Mouse (Mus musculus) hindbrain, postnatal 0 days (tissue): ENCODE measurements around the gene Il1r1. TPM values are rescaled to one million over a fixed set of nuclear protein-coding genes. Genes with fewer than 3 reads are reported as not detected.

Experiments used
- ATAC-seq: fragments of 200-750 bp; cut with Nextera tagmentation; 2 replicates; pipeline ENCODE4 v1.8.0; 2017; ENCODE audit warnings: mild to moderate bottlenecking, moderate TSS enrichment, moderate library complexity
- DNase-seq: peaks from one replicate; pipeline ENCODE4 v3.0.0-alpha.2; 2015; ENCODE audit warnings: low spot score
- H3K27ac ChIP-seq: fragments of 300-500 bp; sonication (generic); 2 replicates; pipeline ENCODE4 v1.5.1; 2014; ENCODE audit warnings: mild to moderate bottlenecking
- H3K27me3 ChIP-seq: fragments of 300-500 bp; sonication (generic); 2 replicates; pipeline ENCODE4 v1.6.1; 2014; ENCODE audit warnings: low read length, mixed read lengths; ENCODE audit not compliant: insufficient read depth
- H3K36me3 ChIP-seq: fragments of 300-500 bp; sonication (generic); 2 replicates; pipeline ENCODE4 v1.6.1; 2014; ENCODE audit warnings: low read length, mixed read lengths; ENCODE audit not compliant: insufficient read depth
- H3K4me1 ChIP-seq: fragments of 300-500 bp; sonication (generic); 2 replicates; pipeline ENCODE4 v1.6.1; 2014; ENCODE audit warnings: antibody characterized with exemption, low read length, mixed read lengths; ENCODE audit not compliant: insufficient read depth
- H3K4me2 ChIP-seq: fragments of 300-500 bp; sonication (generic); 2 replicates; pipeline ENCODE4 v1.6.1; 2014; ENCODE audit warnings: low read depth, mild to moderate bottlenecking, low read length, moderate library complexity, mixed read lengths
- H3K4me3 ChIP-seq: fragments of 300-500 bp; sonication (generic); 2 replicates; pipeline ENCODE4 v1.5.1; 2014; ENCODE audit warnings: low read length
- H3K9ac ChIP-seq: fragments of 300-500 bp; sonication (generic); replicated peaks from 2 replicates; pipeline ENCODE4 v1.6.1; 2014; ENCODE audit warnings: mild to moderate bottlenecking, low read length, moderate library complexity, mixed read lengths
- H3K9me3 ChIP-seq: fragments of 300-500 bp; sonication (generic); 2 replicates; pipeline ENCODE4 v1.6.1; 2016; ENCODE audit warnings: low read length, mixed read lengths
- CTCF ChIP-seq: IDR thresholded peaks from 2 replicates; pipeline ENCODE4 v1.5.1; 2016; ENCODE audit warnings: antibody characterized with exemption, control low read depth, low read depth
- WGBS: fragments of 180-500 bp; shearing (Covaris S2); extraction: QIAGEN DNeasy Blood & Tissue Kit; methylation state at CpG from one replicate; pipeline ENCODE4 v1.1.7; 2014; 5-methylcytosine and 5-hydroxymethylcytosine counted together
- polyA plus RNA-seq: library from polyadenylated mRNA; unstranded; fragments of >200 nt; fragmentation: Nextera tagmentation; extraction: Ambion mirVana; gene quantifications from 2 replicates; pipeline ENCODE4 v1.2.1, GENCODE M21; 2015
- total RNA-seq: library from RNA; depleted of rRNA; stranded (reverse); fragments of >200 nt; gene quantifications from 2 replicates; pipeline ENCODE4 v1.2.3, GENCODE M21; 2014

The Il1r1 gene
- total and polyA plus RNA-seq, 2 experiments from 2014 or later, result 0.63 to 0.78 TPM

DNA sequence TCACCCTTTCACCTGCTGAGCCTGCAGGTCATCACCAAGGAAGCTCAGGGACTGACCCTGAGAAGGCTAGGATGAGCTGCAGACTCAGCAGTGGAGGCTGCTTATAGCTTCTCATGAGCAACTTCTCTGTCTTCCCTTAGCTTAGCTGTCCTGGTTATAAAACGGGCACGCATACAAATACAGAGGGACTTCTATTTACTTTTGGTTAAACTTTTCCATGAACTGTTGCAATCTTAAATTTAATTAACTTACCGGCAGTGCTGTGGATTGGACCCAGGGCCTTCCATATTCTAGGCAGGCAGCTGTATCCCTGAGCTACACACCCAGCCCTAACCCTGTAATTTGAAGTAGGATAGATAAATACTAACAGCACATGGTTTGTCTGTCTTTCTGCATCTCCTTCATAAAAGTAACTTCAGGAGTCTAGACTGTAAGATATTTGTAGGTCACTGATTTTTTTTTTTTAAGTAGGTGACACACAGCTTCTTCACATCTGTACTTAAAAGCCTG is 4.9 kb downstream of the Il1r1 start:
- Histone ChIP-seq H3K27ac (no peak overlapping the region), H3K9ac (no peak overlapping the region), H3K4me1 (no peaks in the 10 kb centered on the region), H3K4me3 (no peak overlapping the region), H3K4me2 (no peak overlapping the region), H3K27me3 (no peaks in the 10 kb centered on the region), H3K36me3 (no peaks in the 10 kb centered on the region), H3K9me3 (no peaks in the 10 kb centered on the region)
- WGBS, result 91% methylated on average over 3 of the region's 3 CpGs
- no peak for TF ChIP-seq CTCF
- DNase-seq (no peak), ATAC-seq (no peak)

DNA sequence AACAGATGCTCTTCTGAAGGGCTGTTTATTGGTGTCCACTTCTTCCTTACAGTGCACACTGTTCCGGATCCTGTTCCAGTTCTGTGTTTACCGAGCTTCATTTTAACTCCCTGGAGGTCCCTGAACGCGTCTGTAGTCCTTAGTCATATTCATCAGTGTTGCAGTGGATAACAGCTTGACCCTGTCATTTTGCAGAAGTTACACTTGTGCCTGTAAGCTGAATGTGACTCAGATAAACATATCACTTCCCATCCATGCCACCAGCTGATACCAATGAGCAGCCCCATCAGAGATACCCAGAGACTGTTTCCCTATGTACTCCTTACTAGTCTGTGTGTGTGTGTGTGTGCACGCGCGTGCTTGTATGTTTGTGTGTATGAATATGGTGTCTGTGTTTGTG is 5.5 kb downstream of the Il1r1 start:
- DNase-seq (no peak), ATAC-seq (no peak)
- no peak overlapping the region for H3K9ac ChIP-seq
- no peaks in the 10 kb centered on the region for H3K36me3 ChIP-seq
- no peak overlapping the region for H3K4me3 ChIP-seq
- no peak for TF ChIP-seq CTCF
- H3K27me3 ChIP-seq, result no peaks in the 10 kb centered on the region
- no peaks in the 10 kb centered on the region for H3K4me1 ChIP-seq
- H3K4me2 ChIP-seq, result no peak overlapping the region
- H3K9me3 ChIP-seq, result no peaks in the 10 kb centered on the region
- no peak overlapping the region for H3K27ac ChIP-seq
- WGBS, result 83% methylated on average over 7 of the region's 7 CpGs

DNA sequence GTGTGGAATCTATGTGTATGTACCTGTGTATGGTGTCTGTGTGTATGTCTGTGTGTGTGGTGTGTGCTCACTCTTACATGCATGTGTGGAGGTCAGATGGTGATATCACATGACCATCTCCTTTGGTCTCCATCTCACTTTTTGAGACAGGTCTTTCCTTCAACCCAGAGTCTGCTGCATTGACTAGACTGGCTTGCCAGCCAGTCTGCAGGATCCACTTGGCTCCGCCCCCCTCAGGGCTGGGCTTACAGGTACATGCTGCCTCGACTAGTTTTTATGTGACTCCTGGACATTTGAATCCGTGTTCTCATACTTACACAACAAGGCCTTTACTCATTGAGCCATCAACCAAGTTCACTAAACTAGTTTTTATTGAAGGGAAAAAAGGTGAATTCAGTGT is 6.2 kb downstream of the Il1r1 start:
- Histone ChIP-seq H3K27ac (no peak overlapping the region), H3K36me3 (no peaks in the 10 kb centered on the region), H3K9ac (no peak overlapping the region), H3K4me1 (no peaks in the 10 kb centered on the region), H3K4me3 (no peak overlapping the region), H3K27me3 (no peaks in the 10 kb centered on the region), H3K9me3 (no peaks in the 10 kb centered on the region), H3K4me2 (no peak overlapping the region)
- DNase-seq (no peak), ATAC-seq (no peak)
- TF ChIP-seq CTCF, result no peak
- WGBS, result 90% methylated on average over 3 of the region's 3 CpGs

DNA sequence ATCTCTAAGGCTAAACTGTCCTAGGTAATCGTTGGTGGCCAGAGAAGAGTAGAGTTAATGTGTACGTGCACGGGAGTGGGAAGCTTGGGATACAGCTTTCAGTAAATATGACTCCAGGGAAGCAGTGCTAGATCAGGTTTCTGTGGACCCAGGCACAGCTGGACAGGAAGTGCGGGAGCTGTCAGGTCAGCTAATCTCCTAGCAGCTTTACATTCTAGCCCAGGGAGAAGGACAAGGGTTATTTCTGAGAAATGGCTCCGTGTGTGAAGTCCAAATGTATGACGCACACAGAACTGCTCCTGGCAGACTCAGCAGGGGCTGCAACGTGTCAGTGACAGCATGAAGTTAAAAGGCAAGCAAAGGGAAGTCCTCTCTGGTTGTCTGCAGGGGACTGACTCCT is 8.3 kb downstream of the Il1r1 start:
- Histone ChIP-seq H3K9me3 (no peaks in the 10 kb centered on the region), H3K27ac (no peak overlapping the region), H3K36me3 (no peaks in the 10 kb centered on the region), H3K9ac (no peak overlapping the region), H3K27me3 (no peaks in the 10 kb centered on the region), H3K4me1 (no peaks in the 10 kb centered on the region), H3K4me2 (no peak overlapping the region), H3K4me3 (no peak overlapping the region)
- no peak for TF ChIP-seq CTCF
- DNase-seq (no peak), ATAC-seq (no peak)
- WGBS, result 64% methylated on average over 7 of the region's 7 CpGs

DNA sequence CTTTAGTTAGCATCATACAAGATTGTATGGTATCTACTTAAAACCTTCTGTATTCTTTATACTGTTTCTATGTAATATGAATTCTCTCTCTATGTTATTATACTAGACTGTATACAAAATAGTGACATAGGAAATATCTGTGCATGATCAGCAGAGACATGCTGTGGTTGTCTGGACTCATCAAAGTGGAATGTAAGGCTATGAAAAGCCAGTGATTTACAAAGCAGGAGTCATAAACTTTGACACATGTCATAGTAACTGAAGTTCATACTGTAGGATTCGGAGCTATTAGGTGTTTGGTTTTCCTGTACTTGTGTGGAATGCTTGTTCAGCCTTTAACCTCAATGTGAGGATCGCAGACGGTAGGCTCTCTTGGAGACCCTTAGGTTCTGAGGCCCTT is 8.7 kb downstream of the Il1r1 start:
- 77% methylated on average over 3 of the region's 3 CpGs for WGBS
- no peak overlapping the region for H3K4me3 ChIP-seq
- no peak overlapping the region for H3K27ac ChIP-seq
- no peak overlapping the region for H3K9ac ChIP-seq
- H3K27me3 ChIP-seq, result no peaks in the 10 kb centered on the region
- no peak for ATAC-seq
- H3K4me1 ChIP-seq, result no peaks in the 10 kb centered on the region
- no peaks in the 10 kb centered on the region for H3K36me3 ChIP-seq
- H3K4me2 ChIP-seq, result no peak overlapping the region
- H3K9me3 ChIP-seq, result no peaks in the 10 kb centered on the region
- no peak for DNase-seq
- TF ChIP-seq CTCF, result no peak

DNA sequence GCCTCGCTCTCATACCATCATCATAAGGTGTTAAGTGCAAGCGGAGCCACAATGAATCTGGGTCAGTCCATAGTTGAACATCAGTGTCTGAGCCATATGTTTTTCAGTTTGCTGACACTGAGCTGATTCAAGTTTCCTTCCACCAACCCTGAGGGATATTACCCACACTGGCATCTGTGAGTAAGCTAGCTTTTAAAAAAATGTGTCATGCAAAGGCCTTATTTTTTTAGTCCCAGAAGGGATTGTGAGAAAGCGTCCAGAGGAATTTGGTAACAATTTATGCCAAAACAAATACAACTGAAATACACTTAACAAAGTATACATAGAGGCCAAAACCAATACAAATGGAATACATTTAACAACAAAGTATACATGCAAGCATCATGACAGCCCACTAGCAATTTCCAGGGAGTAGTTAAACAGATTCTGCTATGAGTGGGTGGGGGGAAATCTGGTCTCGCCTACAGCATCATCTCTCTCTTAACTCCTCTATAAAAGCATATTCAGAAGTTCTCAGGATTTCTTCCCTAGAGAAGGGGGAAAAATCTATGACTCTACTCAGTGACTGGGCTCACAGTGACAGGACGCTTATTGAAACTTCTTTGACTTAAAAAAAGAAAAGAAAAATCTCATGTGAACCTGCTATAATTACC is 10.8 kb downstream of the Il1r1 start:
- no peak for TF ChIP-seq CTCF
- Histone ChIP-seq H3K27ac (no peak overlapping the region), H3K9me3 (no peaks in the 10 kb centered on the region), H3K36me3 (no peaks in the 10 kb centered on the region), H3K27me3 (no peaks in the 10 kb centered on the region), H3K9ac (no peak overlapping the region), H3K4me3 (no peak overlapping the region), H3K4me1 (no peaks in the 10 kb centered on the region), H3K4me2 (no peak overlapping the region)
- ATAC-seq (no peak), DNase-seq (no peak)
- WGBS, result 87% methylated on average over 5 of the region's 5 CpGs

DNA sequence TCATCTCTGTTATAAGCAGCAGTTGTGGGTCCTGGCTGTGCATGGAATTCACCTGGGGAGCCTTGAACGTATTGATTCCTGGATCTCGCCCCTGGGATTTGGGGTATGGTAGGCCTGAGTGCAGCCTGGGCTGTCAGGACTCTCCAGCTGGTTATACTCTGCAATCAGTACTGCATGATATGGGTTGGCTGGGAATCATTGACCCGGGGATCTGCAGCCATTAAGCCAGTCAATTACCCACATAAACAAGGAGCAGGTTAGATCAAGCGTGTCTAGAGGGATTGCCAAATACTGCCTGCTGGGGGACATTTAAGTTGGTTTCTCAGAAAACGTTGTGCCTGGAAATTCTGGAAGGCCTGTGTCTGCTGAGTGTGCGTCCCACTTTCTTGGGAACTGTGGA is 11.8 kb downstream of the Il1r1 start:
- no peaks in the 10 kb centered on the region for H3K4me1 ChIP-seq

More for the DNA sequence above, 11.8 kb downstream of the Il1r1 start:
- WGBS, result 54% methylated on average over 6 of the region's 6 CpGs
- Histone ChIP-seq H3K27ac (no peak overlapping the region), H3K9ac (no peak overlapping the region), H3K4me3 (no peak overlapping the region), H3K9me3 (no peaks in the 10 kb centered on the region), H3K27me3 (no peaks in the 10 kb centered on the region), H3K4me2 (no peak overlapping the region), H3K36me3 (no peaks in the 10 kb centered on the region)
- ATAC-seq (no peak), DNase-seq (no peak)
- no peak for TF ChIP-seq CTCF
